Mouse (Mus musculus) thymus, postnatal 36 days (tissue): ENCODE results near the gene Nr3c2.

Source experiments
- DNase-seq, 2 experiments: peaks; one replicate each; pipeline ENCODE4 v3.0.0; 2022; ENCODE audit warnings: mixed read lengths in 2 of 2

The Nr3c2 gene

GRCm38 (mm10) chr8:77176343-77176742 lies 277.1 kb downstream of the Nr3c2 start:
- DNase-seq, result no peak

DNA sequence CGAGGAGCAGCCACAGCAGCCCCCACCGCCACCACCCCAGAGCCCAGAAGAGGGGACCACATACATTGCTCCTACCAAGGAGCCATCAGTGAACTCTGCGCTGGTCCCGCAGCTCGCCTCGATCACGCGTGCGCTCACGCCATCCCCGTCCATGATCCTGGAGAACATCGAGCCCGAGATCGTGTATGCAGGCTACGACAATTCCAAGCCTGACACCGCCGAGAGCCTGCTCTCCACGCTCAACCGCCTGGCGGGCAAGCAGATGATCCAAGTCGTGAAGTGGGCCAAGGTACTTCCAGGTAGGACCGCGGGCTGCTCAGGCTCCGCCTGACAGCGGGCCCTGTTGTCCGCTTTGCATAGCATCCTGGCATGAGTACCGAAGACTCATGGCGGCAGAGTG lies 286.6 kb downstream of the Nr3c2 start:
- DNase-seq, result no peak

GRCm38 (mm10) chr8:77186914-77187536 lies 287.8 kb downstream of the Nr3c2 start:
- DNase-seq, result no peak

- DNase-seq, result no peak
Measured at GRCm38 (mm10) chr8:77187748-77188147, 288.5 kb downstream of the Nr3c2 start.

GRCm38 (mm10) chr8:77188298-77188697 lies 289.1 kb downstream of the Nr3c2 start:
- DNase-seq, result no peak

DNA sequence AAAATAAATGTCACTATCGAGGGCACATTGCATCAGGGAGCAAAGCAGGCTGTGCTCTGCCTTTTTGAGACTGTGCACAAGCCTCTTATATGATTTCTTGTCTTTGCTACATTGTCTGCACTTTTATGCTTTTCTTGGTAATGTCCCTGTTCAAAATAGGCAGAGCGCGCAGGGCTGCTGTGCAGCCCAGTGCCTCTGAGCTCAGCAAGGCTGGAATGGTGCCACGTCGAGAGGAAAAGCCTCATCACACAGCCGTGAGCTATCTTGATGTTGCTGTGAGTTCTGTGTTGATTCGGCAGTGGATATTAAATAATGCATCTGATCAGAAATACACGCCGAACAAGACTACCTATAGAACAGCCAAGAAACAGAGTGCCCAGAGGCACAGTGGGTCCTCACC lies 290.1 kb downstream of the Nr3c2 start:
- no peak for DNase-seq

GRCm38 (mm10) chr8:77190393-77190792 lies 291.2 kb downstream of the Nr3c2 start:
- no peak for DNase-seq

DNA sequence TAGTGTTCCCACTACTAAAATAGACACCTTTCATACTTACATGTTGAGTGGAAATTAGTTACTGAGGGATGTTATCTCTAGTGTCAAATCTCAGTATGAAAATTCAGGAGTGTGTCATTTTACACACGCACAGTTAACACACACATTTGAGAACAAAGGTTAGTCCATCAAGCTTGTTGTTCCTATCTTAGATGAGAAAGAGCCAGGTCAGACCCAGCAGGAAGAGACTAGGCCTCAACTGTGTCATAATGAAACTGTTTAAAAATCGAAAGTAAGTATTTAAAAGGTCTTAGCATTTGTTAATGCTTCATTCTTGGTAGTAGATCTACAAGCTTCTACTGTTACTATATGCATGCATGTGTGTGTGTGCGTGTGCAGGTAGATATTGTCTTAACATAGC lies 310.1 kb downstream of the Nr3c2 start:
- DNase-seq, result no peak

GRCm38 (mm10) chr8:77213893-77214464 lies 314.7 kb downstream of the Nr3c2 start:
- no peak for DNase-seq

DNA sequence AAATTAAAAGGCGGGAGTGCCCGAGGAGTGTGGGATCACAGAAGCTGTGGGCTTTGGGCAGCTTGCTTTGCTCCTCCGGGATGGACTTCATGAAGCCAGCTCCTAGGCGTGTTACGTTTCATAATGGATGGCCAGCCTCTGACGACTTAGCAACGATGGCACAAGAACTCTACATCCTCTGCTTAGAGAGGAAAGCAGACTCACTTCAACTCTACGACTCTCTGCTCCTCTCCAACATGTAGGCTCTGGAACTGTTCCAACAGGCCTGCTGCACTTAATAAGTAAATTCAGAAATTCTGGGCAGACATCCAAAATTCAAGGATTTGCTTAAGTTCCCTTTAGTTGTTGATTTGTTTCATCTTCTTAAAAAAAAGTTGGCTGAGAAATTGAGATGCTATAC lies 315.4 kb downstream of the Nr3c2 start:
- DNase-seq, result no peak

DNA sequence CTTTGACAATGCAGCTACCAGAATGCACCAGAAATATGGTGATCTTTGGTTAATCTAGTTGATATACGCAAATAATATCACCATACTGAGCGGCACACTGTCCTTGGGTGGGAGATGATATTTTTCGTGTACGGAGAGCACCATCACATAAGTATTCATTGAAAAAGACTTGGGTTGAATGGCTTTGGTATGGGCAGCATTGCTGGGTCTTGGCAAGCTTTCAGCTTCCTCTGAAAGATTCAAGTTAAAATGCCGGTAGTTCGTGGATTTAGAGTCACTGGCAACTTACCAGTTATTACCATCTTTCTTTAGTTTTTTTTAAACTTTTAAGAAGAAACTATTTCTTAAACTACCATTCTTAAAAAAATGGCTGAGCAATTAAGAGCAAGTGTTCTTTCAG lies 315.9 kb downstream of the Nr3c2 start:
- no peak for DNase-seq

- no peak for DNase-seq
Measured at GRCm38 (mm10) chr8:77223123-77223522, 323.9 kb downstream of the Nr3c2 start.

GRCm38 (mm10) chr8:77227742-77228141 lies 328.5 kb downstream of the Nr3c2 start:
- no peak for DNase-seq

GRCm38 (mm10) chr8:77228688-77229087 lies 329.4 kb downstream of the Nr3c2 start:
- DNase-seq, result no peak

- no peak for DNase-seq
Measured at GRCm38 (mm10) chr8:77231211-77231610, 332.0 kb downstream of the Nr3c2 start.

DNA sequence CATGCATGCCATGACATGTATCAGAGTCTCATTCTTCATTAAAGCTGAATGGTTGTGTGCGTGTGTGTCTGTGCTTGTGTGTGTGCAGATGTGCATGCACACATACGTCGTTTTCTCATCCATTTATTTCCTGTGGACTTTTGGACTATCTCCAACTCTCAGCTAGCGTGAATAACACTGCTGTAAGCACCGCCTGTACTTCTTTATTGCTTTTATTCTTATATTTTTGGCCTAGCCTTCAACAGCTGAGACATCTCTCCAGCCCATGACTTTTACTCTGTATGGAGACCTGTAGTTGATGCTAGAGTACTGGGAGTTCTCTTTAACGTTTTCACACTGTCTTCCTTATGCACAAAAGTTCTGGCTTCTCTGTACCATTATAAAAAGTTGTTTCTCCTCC lies 332.6 kb downstream of the Nr3c2 start:
- DNase-seq, result no peak

DNA sequence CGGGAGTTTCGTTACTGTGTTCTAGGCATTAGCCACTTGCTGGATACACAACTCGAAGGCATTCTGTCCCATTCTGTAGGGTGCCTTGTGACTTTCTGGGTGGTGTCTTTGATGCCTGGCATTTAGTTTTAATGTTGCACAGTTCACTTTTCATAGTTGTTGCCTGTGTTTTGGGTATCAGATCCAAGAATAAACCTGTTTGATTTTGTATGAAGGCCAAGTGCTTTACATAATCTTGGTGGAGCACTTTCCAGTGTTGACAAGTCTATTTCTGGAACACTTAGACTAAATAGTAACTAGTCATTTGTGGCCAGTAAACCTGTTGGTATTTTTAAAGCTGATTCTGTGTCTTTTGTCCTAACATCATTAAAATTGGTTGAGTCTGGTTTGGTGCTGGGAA lies 333.2 kb downstream of the Nr3c2 start:
- no peak for DNase-seq

DNA sequence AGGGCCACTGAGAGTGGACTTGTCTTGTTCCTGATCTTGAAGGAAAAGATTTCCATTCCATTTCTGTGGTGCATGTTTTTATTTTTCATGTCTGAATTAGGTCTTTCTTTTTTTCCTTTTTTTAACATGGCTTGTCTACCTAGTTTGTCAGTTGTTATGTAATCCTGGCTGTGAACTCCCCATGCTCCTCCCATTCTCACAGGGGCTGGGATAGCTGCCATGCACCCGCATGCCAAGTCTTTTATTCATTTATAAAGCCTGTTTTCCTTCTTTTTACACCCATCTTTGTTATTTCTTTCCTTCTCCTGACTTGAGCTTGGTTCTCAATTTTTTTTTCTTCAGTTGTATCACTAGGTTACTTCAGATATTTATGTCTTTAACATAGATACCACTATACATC lies 337.5 kb downstream of the Nr3c2 start:
- no peak for DNase-seq

- DNase-seq, result no peak
Measured at GRCm38 (mm10) chr8:77239462-77239861, 340.2 kb downstream of the Nr3c2 start.

DNA sequence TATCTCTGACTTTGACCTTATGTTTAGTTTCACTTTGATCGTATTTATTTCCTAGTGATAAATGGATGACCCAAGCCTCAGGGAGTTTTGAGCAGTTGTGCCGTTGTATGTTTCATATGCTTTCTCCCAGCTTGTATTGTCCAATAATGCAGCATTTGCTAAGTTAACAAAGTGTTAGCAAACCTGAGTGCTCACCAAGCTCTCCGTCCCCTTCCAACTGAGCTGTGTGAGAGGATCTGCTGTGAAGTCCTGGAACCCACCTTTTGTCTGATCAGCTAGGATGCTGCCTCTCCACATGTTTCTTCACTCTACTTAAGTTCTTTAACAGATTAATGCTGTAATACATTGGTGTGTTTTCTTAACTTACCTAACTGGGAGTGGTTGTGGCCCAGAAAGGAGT lies 342.1 kb downstream of the Nr3c2 start:
- DNase-seq, result no peak

- no peak for DNase-seq
Measured at GRCm38 (mm10) chr8:77250094-77250493, 350.9 kb downstream of the Nr3c2 start.

GRCm38 (mm10) chr8:77251134-77251533 lies 351.9 kb downstream of the Nr3c2 start:
- no peak for DNase-seq

DNA sequence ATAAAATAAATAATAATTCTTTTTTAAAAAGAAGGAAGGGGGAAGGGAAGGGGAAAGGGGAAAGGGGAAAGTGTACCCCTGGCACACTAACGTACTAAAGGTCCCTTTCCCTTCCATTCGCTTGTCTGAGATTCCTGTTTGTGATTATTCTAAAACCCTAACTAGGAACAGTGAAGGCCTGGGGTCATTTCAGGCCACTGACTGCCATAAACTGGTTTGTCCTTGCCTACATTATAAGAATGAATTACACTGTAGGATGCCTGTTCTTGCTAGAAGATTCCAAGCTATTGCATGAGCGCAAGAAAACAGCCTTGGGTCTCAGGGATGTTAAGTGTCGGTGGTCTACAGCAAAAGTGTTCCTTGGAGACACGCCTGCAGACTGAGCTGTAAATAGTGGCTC lies 355.2 kb downstream of the Nr3c2 start:
- DNase-seq, result no peak

DNA sequence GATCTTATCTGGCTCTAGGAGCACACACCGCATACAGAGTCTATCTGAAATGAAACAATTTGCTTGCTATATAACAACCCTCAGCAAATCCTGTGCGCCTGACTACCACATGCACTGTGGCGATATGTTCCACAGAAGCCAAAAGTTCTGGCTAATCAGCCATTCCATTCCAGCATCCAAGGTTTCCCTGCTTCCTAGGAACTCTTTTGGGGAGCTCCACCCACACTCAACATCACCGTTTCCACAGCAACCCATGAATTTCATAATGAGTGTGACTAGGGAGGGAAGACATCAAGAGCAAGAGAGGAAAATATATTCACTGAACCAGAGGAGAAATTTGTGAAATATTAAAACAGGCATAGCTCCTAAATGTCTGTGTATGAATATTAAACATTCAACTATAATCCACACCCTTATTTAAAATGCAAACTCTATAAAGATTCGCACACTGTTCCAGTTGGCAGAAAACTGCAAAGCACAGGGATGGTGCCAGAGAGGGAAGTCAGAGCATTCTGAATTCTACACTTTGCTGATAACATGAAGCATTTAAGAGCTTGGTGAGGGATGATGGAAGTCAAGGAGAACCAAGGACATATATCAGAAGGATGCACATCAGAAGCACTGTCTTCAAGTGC lies 357.3 kb downstream of the Nr3c2 start:
- DNase-seq, result no peak

DNA sequence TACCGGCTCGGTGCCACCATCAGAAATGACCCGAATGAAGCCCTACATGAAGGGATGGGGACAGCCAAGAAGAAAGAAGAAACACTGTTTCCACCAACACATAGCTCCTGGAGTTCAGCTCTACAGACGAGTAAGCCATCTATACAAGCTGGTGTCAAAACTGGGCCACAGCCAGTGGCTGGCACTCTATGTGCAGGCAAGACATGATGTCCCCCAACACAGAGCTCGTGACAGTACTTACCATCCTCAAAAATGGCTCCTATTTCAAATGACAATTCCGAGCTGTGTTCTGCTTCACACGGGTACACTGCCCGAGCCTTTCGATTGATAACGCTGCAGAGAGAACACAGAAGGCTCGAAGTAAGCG lies 357.8 kb downstream of the Nr3c2 start:
- no peak for DNase-seq
